Mouse (Mus musculus): ENCODE data around the gene 1700013F07Rik. TPM values are rescaled to one million over a fixed set of nuclear protein-coding genes. Genes with fewer than 3 reads are reported as not detected.

1700013F07Rik gene
- total RNA-seq, 2 experiments from 2014 or later: not detected

Small RNAs within 50 kb of the gene (microRNA-seq; reads per million reads assigned to microRNA genes)
- gene Gm22860: 0 reads per million in 2 experiments

Other genes with a start within 250 kb of the 1700013F07Rik start
- not detected for gene Mybphl, start 169.2 kb upstream of the 1700013F07Rik start, total RNA-seq (2021)
- gene Psrc1, start 150.3 kb upstream of the 1700013F07Rik start, total RNA-seq (2021): 1 to 10 TPM; 2.3 to 3.0 TPM
- gene Celsr2, start 118.6 kb upstream of the 1700013F07Rik start, total RNA-seq (2021): 1 to 10 TPM; 2.9 to 4.3 TPM
- 100 to 1,000 TPM; 109 to 111 TPM for gene Sars, start 88.9 kb upstream of the 1700013F07Rik start, total RNA-seq (2021)
- under 1 TPM; 0.19 to 0.25 TPM for gene 5330417C22Rik, start 2.4 kb downstream of the 1700013F07Rik start, total RNA-seq (2021)
- gene Tmem167b, start 28.3 kb downstream of the 1700013F07Rik start, total RNA-seq (2021): 10 to 100 TPM; 23.1 to 24.9 TPM
- gene Taf13, start 37.5 kb downstream of the 1700013F07Rik start, total RNA-seq (2021): 10 to 100 TPM; 19.4 to 22.6 TPM
- gene Wdr47, start 57.1 kb downstream of the 1700013F07Rik start, total RNA-seq (2021): 1 to 10 TPM; 6.2 to 7.7 TPM
- gene Clcc1, start 119.8 kb downstream of the 1700013F07Rik start, total RNA-seq (2021): 10 to 100 TPM; 26.4 to 29.9 TPM
- gene Gpsm2, start 188.2 kb downstream of the 1700013F07Rik start, total RNA-seq (2021): 10 to 100 TPM; 14.2 to 15.3 TPM
- under 1 TPM; 0.27 to 0.31 TPM for gene Aknad1, start 205.5 kb downstream of the 1700013F07Rik start, total RNA-seq (2021)

All from gastrocnemius, postnatal 10 days (tissue).